Mouse (Mus musculus) kidney, adult 2 months (tissue): ENCODE results near the gene Tent4b.

ENCODE experiments used
- CTCF ChIP-seq: fragments of 200-500 bp; conservative IDR thresholded peaks from 2 replicates; pipeline ENCODE4 v1.5.1; 2011; ENCODE audit warnings: low read depth, mild to moderate bottlenecking, control low read depth, low read length, moderate library complexity, mixed read lengths; ENCODE audit not compliant: insufficient read depth, insufficient read length
- POLR2A ChIP-seq: fragments of 200-500 bp; IDR thresholded peaks from one replicate; pipeline ENCODE4 v1.6.1; 2011; ENCODE audit warnings: low read depth, low read length, control low read depth

GRCm38 (mm10) chr8:88279220-88279619 lies 80.2 kb downstream of the Tent4b start:
- TF ChIP-seq POLR2A (no peak), CTCF (no peak)
